Mouse (Mus musculus) heart, embryonic 14.5 days (tissue): ENCODE results near the gene Adsl. TPM values are rescaled to one million over a fixed set of nuclear protein-coding genes. Genes with fewer than 3 reads are reported as not detected.
"Not testable (repeated sequence)": the region's sequence is repeated elsewhere in the genome, so short reads cannot be mapped to it uniquely, and the experiment has no call there.

Experiments used
- ATAC-seq: fragments of 200-750 bp; cut with Nextera tagmentation; 2 replicates; pipeline ENCODE4 v1.8.0; 2017; ENCODE audit warnings: low read depth, moderate TSS enrichment; ENCODE audit not compliant: insufficient number of reproducible peaks, insufficient read depth, low FRiP score
- H3K27ac ChIP-seq, 2 experiments: fragments of 200-500 bp in 1 of 2; fragments of 300-500 bp in 1 of 2; sonication (generic) in 1 of 2; replicated peaks in 1 of 2; 2 replicates each; pipeline ENCODE4 v1.5.1; 2012 to 2014; ENCODE audit warnings: low read depth in 2 of 2, low read length in 2 of 2, control low read depth in 1 of 2, mild to moderate bottlenecking in 1 of 2, mixed read lengths in 1 of 2; ENCODE audit not compliant: control insufficient read depth in 1 of 2, insufficient read depth in 1 of 2
- H3K27me3 ChIP-seq: fragments of 300-500 bp; sonication (generic); 2 replicates; pipeline ENCODE4 v1.6.1; 2014; ENCODE audit warnings: mild to moderate bottlenecking, low read length, control low read depth; ENCODE audit not compliant: control insufficient read depth, insufficient read depth
- H3K36me3 ChIP-seq: fragments of 300-500 bp; sonication (generic); 2 replicates; pipeline ENCODE4 v1.6.1; 2014; ENCODE audit warnings: mild to moderate bottlenecking, control low read depth, low read length, mixed read lengths; ENCODE audit not compliant: control insufficient read depth, insufficient read depth
- H3K4me1 ChIP-seq, 2 experiments: fragments of 200-500 bp in 1 of 2; fragments of 300-500 bp in 1 of 2; sonication (generic) in 1 of 2; 2 replicates each; pipeline ENCODE4 v1.6.1; 2012 to 2014; ENCODE audit warnings: low read length in 2 of 2, control low read depth in 1 of 2, mixed read lengths in 1 of 2; ENCODE audit not compliant: control insufficient read depth in 2 of 2, insufficient read depth in 2 of 2
- H3K4me2 ChIP-seq: fragments of 300-500 bp; sonication (generic); 2 replicates; pipeline ENCODE4 v1.6.1; 2014; ENCODE audit warnings: mild to moderate bottlenecking, low read length
- H3K4me3 ChIP-seq, 2 experiments: fragments of 200-500 bp in 1 of 2; fragments of 300-500 bp in 1 of 2; sonication (generic) in 1 of 2; 2 replicates each; pipeline ENCODE4 v1.5.1; 2012 to 2014; ENCODE audit warnings: low read length in 2 of 2, mild to moderate bottlenecking in 2 of 2, control low read depth in 1 of 2, low read depth in 1 of 2, moderate library complexity in 1 of 2; ENCODE audit not compliant: control insufficient read depth in 1 of 2, insufficient read depth in 1 of 2
- H3K9ac ChIP-seq: fragments of 300-500 bp; sonication (generic); 2 replicates; pipeline ENCODE4 v1.6.1; 2014; ENCODE audit warnings: mild to moderate bottlenecking, low read length
- H3K9me3 ChIP-seq: fragments of 300-500 bp; sonication (generic); 2 replicates; pipeline ENCODE4 v1.6.1; 2016; ENCODE audit warnings: low read length, control low read depth; ENCODE audit not compliant: control insufficient read depth
- WGBS: fragments of 180-500 bp; shearing (Covaris S2); extraction: QIAGEN DNeasy Blood & Tissue Kit; methylation state at CpG from one replicate; pipeline ENCODE4 v1.1.7; 2014; 5-methylcytosine and 5-hydroxymethylcytosine counted together
- polyA plus RNA-seq: library from polyadenylated mRNA; unstranded; fragments of >200 nt; fragmentation: Nextera tagmentation; extraction: Ambion mirVana; gene quantifications from 2 replicates; pipeline ENCODE4 v1.2.1, GENCODE M21; 2014

Adsl gene
- 149 and 161 TPM in 2 replicates for polyA plus RNA-seq

- Histone ChIP-seq H3K9me3 (no peaks in the 10 kb centered on the region), H3K4me1 (peaks cover 5 to 13% of the 10 kb centered on the region in 2 experiments; a peak in 3 of 4 replicates), H3K36me3 (peaks cover 22% of the 10 kb centered on the region), H3K4me2 (peak within 1 kb of the TSS; percentile 87), H3K9ac (peak within 1 kb of the TSS; percentile 86), H3K27ac (peak within 1 kb of the TSS; percentile 71 to 84; a peak in 3 of 4 replicates), H3K4me3 (peak within 1 kb of the TSS; percentile 79 to 81), H3K27me3 (no peaks in the 10 kb centered on the region)
- ATAC-seq, result peak; percentile 87
- 1% methylated on average over 63 of the region's 63 CpGs for WGBS
Observed at GRCm38 (mm10) chr15:80948145-80949135, at the start of gene Adsl. Gene Adsl (plus strand): TSS chr15:80948490.

- Histone ChIP-seq H3K9me3 (no peaks in the 10 kb centered on the region), H3K4me3 (no peak overlapping the region), H3K36me3 (peaks cover 91% of the 10 kb centered on the region), H3K4me2 (no peak overlapping the region), H3K4me1 (no peaks in the 10 kb centered on the region), H3K27me3 (no peaks in the 10 kb centered on the region), H3K27ac (no peak overlapping the region), H3K9ac (no peak overlapping the region)
- WGBS, result 89% methylated on average over 2 of the region's 2 CpGs
- ATAC-seq, result no peak
Observed at GRCm38 (mm10) chr15:80899806-80900205, 48.5 kb upstream of the Adsl start.

GRCm38 (mm10) chr15:80901806-80902513 is 46.3 kb upstream of the Adsl start:
- Histone ChIP-seq H3K9me3 (no peaks in the 10 kb centered on the region), H3K9ac (no peak overlapping the region), H3K4me1 (no peaks in the 10 kb centered on the region), H3K4me3 (no peak overlapping the region), H3K27ac (no peak overlapping the region), H3K27me3 (no peaks in the 10 kb centered on the region), H3K36me3 (peaks cover 92% of the 10 kb centered on the region), H3K4me2 (no peak overlapping the region)
- ATAC-seq, result no peak
- WGBS, result 90% methylated on average over 6 of the region's 6 CpGs

GRCm38 (mm10) chr15:80904776-80905175 is 43.5 kb upstream of the Adsl start:
- H3K9me3 ChIP-seq, ATAC-seq, H3K27me3 ChIP-seq, H3K4me2 ChIP-seq, H3K9ac ChIP-seq, H3K4me1 ChIP-seq, H3K27ac ChIP-seq, H3K4me3 ChIP-seq: not testable (repeated sequence)
- H3K36me3 ChIP-seq, result peaks cover 80% of the 10 kb centered on the region
- 95% methylated on average over 6 of the region's 6 CpGs for WGBS

- Histone ChIP-seq H3K9ac (no peak overlapping the region), H3K36me3 (peaks cover 72% of the 10 kb centered on the region), H3K27me3 (no peaks in the 10 kb centered on the region), H3K4me1 (peaks cover 0 to 4% of the 10 kb centered on the region in 2 experiments; a peak in 2 of 4 replicates), H3K4me3 (no peak overlapping the region), H3K9me3 (no peaks in the 10 kb centered on the region), H3K27ac (no peak overlapping the region), H3K4me2 (no peak overlapping the region)
- ATAC-seq, result no peak
- 91% methylated on average over 3 of the region's 3 CpGs for WGBS
Observed at GRCm38 (mm10) chr15:80910183-80910582, 38.1 kb upstream of the Adsl start.

- no peaks in the 10 kb centered on the region for H3K9me3 ChIP-seq
- H3K27me3 ChIP-seq, result no peaks in the 10 kb centered on the region
- H3K4me3 ChIP-seq, result no peak overlapping the region
- WGBS, result 65% methylated on average over 4 of the region's 4 CpGs
- H3K27ac ChIP-seq, result no peak overlapping the region
- no peak overlapping the region for H3K9ac ChIP-seq
- no peak for ATAC-seq
- peaks cover 68% of the 10 kb centered on the region for H3K36me3 ChIP-seq
- H3K4me1 ChIP-seq, result peaks cover 0 to 7% of the 10 kb centered on the region in 2 experiments; a peak in 2 of 4 replicates
- no peak overlapping the region for H3K4me2 ChIP-seq
Observed at GRCm38 (mm10) chr15:80910790-80911531, 37.3 kb upstream of the Adsl start.

- no peaks in the 10 kb centered on the region for H3K9me3 ChIP-seq
- no peak for ATAC-seq
- WGBS, result 81% methylated on average over 3 of the region's 3 CpGs
- no peaks in the 10 kb centered on the region for H3K27me3 ChIP-seq
- no peak overlapping the region for H3K4me3 ChIP-seq
- no peak overlapping the region for H3K27ac ChIP-seq
- no peak overlapping the region for H3K9ac ChIP-seq
- no peak overlapping the region for H3K4me2 ChIP-seq
- H3K4me1 ChIP-seq, result peaks cover 3 to 7% of the 10 kb centered on the region in 2 experiments; a peak in 3 of 4 replicates
- H3K36me3 ChIP-seq, result peaks cover 67% of the 10 kb centered on the region
Observed at GRCm38 (mm10) chr15:80912175-80912574, 36.1 kb upstream of the Adsl start.
